In the genomic region with DNA sequence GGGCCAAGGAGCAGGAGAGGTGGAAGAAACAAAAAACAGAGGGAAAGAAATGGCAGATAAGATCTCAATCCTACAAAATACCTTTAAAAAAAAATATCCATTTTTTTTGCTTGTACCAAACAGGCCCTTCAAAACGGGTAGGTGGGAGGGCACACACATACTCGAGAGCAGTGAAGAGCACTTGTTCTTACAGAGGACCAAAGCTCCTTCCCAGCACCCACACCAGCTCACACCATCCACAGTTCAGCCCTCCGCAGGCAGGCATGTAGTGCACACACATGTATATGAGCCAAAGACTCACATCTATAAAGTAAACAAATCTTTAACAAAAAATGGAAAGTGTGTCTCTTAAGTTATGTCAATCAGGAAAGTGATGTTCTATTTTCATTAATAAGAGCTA, we compare ENCODE assay signal across 22 mouse cellular contexts. TPM values are rescaled to one million over a fixed set of nuclear protein-coding genes. Genes with fewer than 3 reads are reported as not detected.
DNase-seq lines count a peak whose midpoint lies in the region; ATAC-seq and TF ChIP-seq lines count a peak whose summit lies in the region.
"Had no signal": no experiment of that assay in that cellular context is flagged by ENCODE, and none has a peak within 500 bp of the region (broad histone marks: within the 10 kb centered on the region; RNA-seq: fewer than 3 reads in every experiment).

No protein-coding gene starts in this region.

- DNase-seq in heart, adult 11 months: peak; percentile 41
- DNase-seq in heart, adult 9 months (ENCODE audit: low spot score in 2 of 2): no peak
- DNase-seq in lung, postnatal 14 days: no peak
- DNase-seq in lung, postnatal 0 days (ENCODE audit: low spot score): peak; percentile 47
- no peak for DNase-seq in lung, postnatal 25 days (ENCODE audit: low spot score)
- DNase-seq in lung, postnatal 36 days: peak; percentile 17
- no peak for DNase-seq in lung, adult 2 months
- DNase-seq: adrenal gland, adult 2 months; adrenal gland, adult 8-10 months; adrenal gland, postnatal 10 days; adrenal gland, postnatal 14 days; adrenal gland, postnatal 25 days; adrenal gland, postnatal 36 days; B cell, adult 2 months; cerebellum, adult 11 months; cerebellum, adult 11-12 months had no signal

- H3K9ac ChIP-seq in lung, embryonic 16.5 days (ENCODE audit: low read length): no peak overlapping the region
- no peak overlapping the region for H3K9ac ChIP-seq in lung, postnatal 0 days (replicated peaks; ENCODE audit: low read depth)

- no peak overlapping the region for H3K27ac ChIP-seq in lung, embryonic 16.5 days (ENCODE audit: low read length)
- no peak overlapping the region for H3K27ac ChIP-seq in lung, postnatal 0 days (ENCODE audit: low read length)

- H3K36me3 ChIP-seq in lung, embryonic 16.5 days (ENCODE audit: control insufficient read depth, insufficient read depth, low read length): peaks cover 5% of the 10 kb centered on the region
- no peaks in the 10 kb centered on the region for H3K36me3 ChIP-seq in lung, postnatal 0 days (ENCODE audit: insufficient read depth, low read length)

- H3K27me3 ChIP-seq in lung, embryonic 16.5 days (ENCODE audit: control insufficient read depth, insufficient read depth, low read depth, low read length): no peaks in the 10 kb centered on the region
- no peaks in the 10 kb centered on the region for H3K27me3 ChIP-seq in lung, postnatal 0 days (replicated peaks; ENCODE audit: insufficient read depth, low read length)
- H3K27me3 ChIP-seq: CH12.LX, Patski had no signal

- H3K4me2 ChIP-seq in lung, embryonic 16.5 days (ENCODE audit: low read depth, low read length): no peak overlapping the region
- H3K4me2 ChIP-seq in lung, postnatal 0 days (replicated peaks; ENCODE audit: low read depth, low read length): no peak overlapping the region

- peaks cover 3% of the 10 kb centered on the region; the same call in 1 of the 2 replicates for H3K4me1 ChIP-seq in lung, embryonic 16.5 days (replicated peaks; ENCODE audit: control insufficient read depth, insufficient read depth, low read length)
- H3K4me1 ChIP-seq in lung, postnatal 0 days (ENCODE audit: insufficient read depth, low read depth, low read length): no peaks in the 10 kb centered on the region
- no peaks in the 10 kb centered on the region for H3K4me1 ChIP-seq in lung, adult 2 months (ENCODE audit: control insufficient read depth, insufficient read depth, low read length)

- no peak for TF ChIP-seq EP300 in lung, postnatal 0 days (IDR thresholded peaks at IDR 0.05)

- H3K9me3 ChIP-seq in lung, embryonic 16.5 days (ENCODE audit: control insufficient read depth, low read length): no peaks in the 10 kb centered on the region
- no peaks in the 10 kb centered on the region for H3K9me3 ChIP-seq in lung, postnatal 0 days (ENCODE audit: low read length)
- H3K9me3 ChIP-seq: G1E had no signal

- H3K4me3 ChIP-seq in lung, embryonic 16.5 days (ENCODE audit: low read length): no peak overlapping the region
- H3K4me3 ChIP-seq in lung, postnatal 0 days (ENCODE audit: low read depth, low read length): no peak overlapping the region
- no peak overlapping the region for H3K4me3 ChIP-seq in lung, adult 2 months (replicated peaks; ENCODE audit: extremely low read depth, low read depth, low read length)

- TF ChIP-seq POLR2A in lung, adult 2 months (IDR thresholded peaks at IDR 0.05; ENCODE audit: borderline replicate concordance, extremely low read depth, low read depth, low read length): no peak

- 48% methylated on average over 3 of the region's 3 CpGs for WGBS in lung, embryonic 16.5 days
- 50% methylated on average over 3 of the region's 3 CpGs for WGBS in lung, postnatal 0 days
- WGBS in lung, adult 2 months: 66% methylated on average over 3 of the region's 3 CpGs

- no peak for TF ChIP-seq CTCF in lung, postnatal 0 days (IDR thresholded peaks at IDR 0.05)
- TF ChIP-seq CTCF in lung, adult 2 months (IDR thresholded peaks at IDR 0.05; ENCODE audit: insufficient read depth, low read length): no peak

- ATAC-seq in lung, embryonic 16.5 days (ENCODE audit: low read depth): peak; percentile 80
- peak; percentile 60 for ATAC-seq in lung, postnatal 0 days
- ATAC-seq: activated CD4-positive, CD25-positive, alpha-beta regulatory T cell, adult 4 months; CD4-positive, CD25-positive, alpha-beta regulatory T cell, adult 4 months; Patski had no signal

RNA-seq across cellular contexts. Expression of gene Memo1, which starts 52.5 kb away (rescaled TPM):
- polyA plus RNA-seq in lung, embryonic 16.5 days (2015; fragmentation: Nextera tagmentation; extraction: Ambion mirVana): 80.9 and 85.1 TPM in 2 replicates
- 54.2 and 56.3 TPM in 2 replicates for polyA plus RNA-seq in lung, postnatal 0 days (2015; fragmentation: Nextera tagmentation; extraction: Ambion mirVana)
- 18.2 and 23.3 TPM in 2 replicates for polyA plus RNA-seq in lung, adult 2 months (2012; rRNA removed)

Comparison
In these comparisons a context has a peak if more than half of its experiments do, and no peak if none do; other contexts are left out.
1. DNase-seq: peak in heart, adult 11 months (single experiment), lung, postnatal 0 days (single experiment) and lung, postnatal 36 days (single experiment); none in heart, adult 9 months (0 of 2), lung, postnatal 14 days (single experiment), lung, postnatal 25 days (single experiment) and lung, adult 2 months (single experiment).